Mouse (Mus musculus) left cerebral cortex, postnatal 36 days (tissue): ENCODE data around the gene Arap1. TPM values are rescaled to one million over a fixed set of nuclear protein-coding genes. Genes with fewer than 3 reads are reported as not detected.

Experiments
- DNase-seq, 2 experiments: peaks; one replicate each; pipeline ENCODE4 v3.0.0; 2021 to 2022; ENCODE audit warnings: low spot score in 2 of 2, mixed read lengths in 1 of 2
- intact Hi-C: fragments of 180-260 bp; cut with DNase I; formaldehyde crosslinking; loops from one replicate; pipeline ENCODE4 v1.15.1; 2025
- total RNA-seq, 2 experiments: library from RNA; stranded (reverse); gene quantifications; 2 replicates each; pipeline ENCODE4 v1.2.3; 2021

The Arap1 gene
- total RNA-seq, 2 experiments from 2014 or later: 16.5 to 17.6 TPM

DNA sequence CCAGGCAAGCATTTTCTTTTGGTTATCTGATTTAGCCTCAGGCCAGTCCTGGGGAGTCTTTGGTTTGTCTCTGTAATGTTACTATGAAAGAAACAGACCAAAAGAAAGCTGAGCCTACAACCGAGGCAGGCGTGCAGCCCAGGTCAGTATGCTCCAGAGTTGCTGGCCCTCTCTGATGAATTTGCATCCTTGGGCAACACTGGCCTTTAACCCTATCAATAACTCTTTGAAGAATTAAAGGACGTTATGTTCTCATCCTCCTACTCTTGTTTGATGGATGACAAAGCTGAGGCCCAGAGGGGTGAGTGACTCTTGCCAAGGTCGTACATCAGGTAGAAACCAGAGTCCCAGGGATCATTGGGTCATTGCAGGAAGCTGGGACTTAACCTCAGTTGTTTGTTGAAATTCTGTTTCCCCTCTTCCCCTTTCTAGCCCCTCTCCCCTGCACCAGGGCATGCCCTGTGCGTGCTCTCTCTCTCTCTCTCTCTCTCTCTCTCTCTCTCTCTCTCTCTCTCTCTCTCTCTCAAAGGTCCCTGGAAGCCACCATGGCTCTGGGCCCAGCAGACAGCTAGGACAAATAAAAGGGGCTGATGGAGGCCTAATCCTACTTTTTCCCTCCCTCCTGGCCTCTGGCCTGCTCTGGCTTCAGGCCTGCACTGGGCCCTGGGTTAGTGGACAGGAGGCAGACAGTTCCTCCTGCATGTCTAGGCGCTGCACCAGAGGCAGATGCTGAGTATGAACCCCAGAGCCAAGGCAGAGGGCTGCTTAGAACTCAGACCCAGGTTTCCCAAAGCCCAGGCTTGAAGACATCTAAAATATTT, 23.5 kb upstream of the Arap1 start:
- no peak for DNase-seq

DNA sequence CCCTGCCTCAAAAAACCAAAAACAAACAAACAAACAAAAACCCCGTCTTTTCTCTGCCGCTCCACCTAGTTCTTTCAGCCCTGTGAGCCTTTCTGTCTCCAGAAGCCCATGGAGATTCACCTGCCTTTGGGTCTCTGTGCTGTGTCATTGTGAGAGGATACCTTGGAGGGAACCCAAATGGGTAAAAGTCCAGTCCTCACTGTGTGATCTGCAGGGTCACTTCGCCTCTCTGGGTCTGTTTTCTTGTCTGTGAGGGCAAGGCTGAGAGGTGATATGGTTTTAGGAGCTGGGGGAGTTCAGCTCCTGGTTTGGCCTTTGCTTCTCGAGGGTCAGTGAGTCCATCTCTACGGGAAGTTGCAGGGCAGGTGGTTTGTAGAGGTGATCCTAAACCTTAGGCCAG, 21.9 kb upstream of the Arap1 start:
- intact Hi-C loops: no loop called here
- DNase-seq: no peak

More for the DNA sequence above, 23.5 kb upstream of the Arap1 start:
- intact Hi-C loops: no loop called here

DNA sequence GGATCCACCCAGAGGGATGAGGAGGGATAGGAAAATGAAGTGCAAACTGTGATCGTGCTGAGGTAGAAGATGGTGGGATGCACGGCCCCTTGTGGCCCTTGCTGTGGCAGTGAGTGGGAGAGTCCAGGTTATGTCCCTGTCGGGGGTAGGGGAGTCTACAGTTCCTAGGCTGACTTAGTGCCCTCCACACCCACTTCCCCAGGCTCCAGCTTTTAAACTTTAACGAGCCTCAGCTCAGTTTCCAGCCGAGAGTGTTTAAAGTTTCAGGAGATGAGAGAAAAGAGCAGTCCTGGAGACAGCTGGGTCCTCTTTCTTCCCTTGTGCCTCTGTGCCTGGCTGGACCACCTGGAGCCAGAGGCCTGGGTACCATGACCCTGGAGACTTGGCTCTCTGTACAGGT, 20.6 kb upstream of the Arap1 start:
- intact Hi-C loops: no loop called here
- no peak for DNase-seq

DNA sequence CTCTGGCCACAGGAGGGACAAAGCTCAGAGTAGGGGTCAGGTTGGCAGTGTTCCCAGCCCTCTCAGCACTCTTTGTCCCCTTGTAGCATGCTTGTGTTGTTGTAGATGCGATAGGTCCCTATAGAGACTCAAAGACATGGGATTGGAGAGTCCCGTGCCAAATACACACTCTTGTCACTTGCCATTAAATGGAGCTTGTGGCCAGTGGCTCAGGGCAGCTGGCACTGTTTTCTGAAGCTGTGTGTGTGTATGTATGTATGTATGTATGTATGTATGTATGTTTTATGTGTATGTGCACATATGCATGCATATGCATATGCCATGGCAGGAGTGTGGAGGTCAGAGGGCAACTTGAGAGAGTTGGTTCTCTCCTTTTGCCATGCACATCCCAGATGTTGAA, 20.1 kb upstream of the Arap1 start:
- no peak for DNase-seq
- intact Hi-C loops: no loop called here

GRCm38 (mm10) chr7:101328621-101329158, 19.2 kb upstream of the Arap1 start:
- intact Hi-C loops: no loop called here
- peak; percentile 70 to 77 for DNase-seq

GRCm38 (mm10) chr7:101329606-101330005, 18.3 kb upstream of the Arap1 start:
- no peak for DNase-seq
- intact Hi-C loops: no loop called here

DNA sequence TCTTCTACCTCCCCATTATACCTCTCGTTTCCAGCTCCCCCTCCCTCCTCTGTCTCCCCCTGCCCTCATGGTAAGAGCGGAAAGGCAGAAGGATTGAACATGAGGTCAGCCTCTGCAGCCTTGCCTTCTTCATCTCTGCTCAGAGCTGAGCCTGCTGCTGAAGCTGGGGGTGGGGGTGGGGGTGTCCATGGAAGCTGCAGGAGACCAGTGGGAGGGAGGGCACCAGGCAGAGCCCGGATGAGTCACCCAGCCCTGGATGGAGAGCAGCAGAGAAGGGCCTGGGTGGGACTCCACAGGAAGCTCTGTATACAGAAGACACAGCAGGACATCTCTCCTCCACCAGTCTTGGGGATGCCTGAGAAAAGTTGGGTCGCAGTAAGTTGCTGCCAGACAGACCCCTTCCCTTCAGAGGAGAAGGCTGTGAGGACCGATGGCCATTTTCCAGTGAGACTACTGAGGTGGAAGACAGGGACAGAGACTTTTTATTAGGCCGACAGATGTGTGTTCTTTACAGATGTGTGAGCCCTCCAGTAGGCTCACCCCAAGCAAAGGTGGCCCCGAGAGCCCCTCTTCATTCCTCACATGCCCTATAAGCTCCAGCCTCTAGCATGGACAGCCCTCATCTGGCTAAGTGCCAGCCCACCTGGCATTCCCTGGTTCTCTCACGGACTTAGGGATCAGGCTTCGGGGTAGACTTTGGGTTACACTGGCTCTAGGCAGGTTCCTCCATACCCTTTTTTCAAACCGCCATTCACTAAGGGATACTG, 17.6 kb upstream of the Arap1 start:
- DNase-seq: no peak
- intact Hi-C loops: no loop called here

DNA sequence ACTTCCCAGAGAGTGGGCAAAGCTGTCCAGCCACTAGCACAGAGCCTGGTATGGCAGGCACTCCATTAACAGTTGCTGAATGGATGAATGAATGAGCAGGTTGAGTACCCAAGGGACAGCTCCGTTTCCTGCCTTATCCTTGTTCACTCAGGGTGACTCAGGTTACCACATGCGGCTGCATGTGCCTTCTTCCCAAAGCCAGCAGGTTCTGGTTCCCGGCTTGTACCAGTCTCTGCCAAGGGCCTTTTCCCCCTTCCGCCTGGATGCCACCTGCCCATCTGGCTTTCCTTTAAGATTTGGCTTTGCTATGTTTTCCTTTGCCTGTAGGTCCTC, 17.1 kb upstream of the Arap1 start:
- no peak for DNase-seq
- intact Hi-C loops: no loop called here

GRCm38 (mm10) chr7:101332045-101332831, 15.6 kb upstream of the Arap1 start:
- intact Hi-C loops: no loop called here
- DNase-seq: no peak

- DNase-seq: no peak
- intact Hi-C loops: no loop called here
Observed at GRCm38 (mm10) chr7:101335228-101335627, 12.6 kb upstream of the Arap1 start.

DNA sequence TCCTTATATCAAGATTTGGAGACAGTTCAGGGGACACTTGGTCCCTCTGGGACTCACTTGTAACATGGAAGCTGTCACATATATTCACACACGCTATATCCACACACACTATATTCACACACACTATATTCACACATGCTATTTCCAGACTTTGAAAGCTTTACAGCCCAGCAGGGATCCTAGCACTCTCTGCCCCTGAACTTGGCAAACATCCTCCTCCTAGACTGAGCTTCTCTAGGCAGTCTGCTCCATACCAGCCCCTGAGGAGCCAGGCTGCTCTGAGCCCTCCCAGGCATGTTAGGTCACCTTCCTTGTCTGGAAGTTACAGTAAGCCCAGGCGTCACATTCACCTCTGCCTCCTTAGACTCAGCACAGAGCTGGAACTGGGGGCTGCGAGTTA, 11.2 kb upstream of the Arap1 start:
- intact Hi-C loops: no loop called here
- no peak for DNase-seq

- DNase-seq: no peak
- intact Hi-C loops: no loop called here
Observed at GRCm38 (mm10) chr7:101337401-101337800, 10.5 kb upstream of the Arap1 start.

DNA sequence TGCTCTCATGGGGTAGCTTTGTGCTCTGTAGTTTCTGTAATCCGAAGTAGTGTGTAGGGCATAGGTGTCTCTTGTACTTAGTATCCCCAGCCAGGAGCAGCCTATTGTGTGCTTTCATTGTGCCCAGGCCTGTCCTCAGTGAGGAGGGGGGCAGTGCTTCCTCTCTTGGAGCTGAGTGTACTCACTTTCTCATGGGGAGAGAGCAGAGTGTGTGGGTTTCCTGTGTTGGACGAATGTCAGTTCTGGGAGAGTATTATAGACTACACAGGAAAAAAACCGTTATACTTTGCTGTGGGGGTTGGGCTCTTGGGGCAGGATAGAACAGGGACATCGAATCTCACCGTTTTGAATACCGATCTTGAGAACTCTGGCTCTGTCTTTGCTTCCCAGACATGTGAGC, 6.5 kb upstream of the Arap1 start:
- intact Hi-C loops: no loop called here
- DNase-seq: no peak

GRCm38 (mm10) chr7:101343135-101343534, 4.7 kb upstream of the Arap1 start:
- intact Hi-C loops: no loop called here
- DNase-seq: no peak

DNA sequence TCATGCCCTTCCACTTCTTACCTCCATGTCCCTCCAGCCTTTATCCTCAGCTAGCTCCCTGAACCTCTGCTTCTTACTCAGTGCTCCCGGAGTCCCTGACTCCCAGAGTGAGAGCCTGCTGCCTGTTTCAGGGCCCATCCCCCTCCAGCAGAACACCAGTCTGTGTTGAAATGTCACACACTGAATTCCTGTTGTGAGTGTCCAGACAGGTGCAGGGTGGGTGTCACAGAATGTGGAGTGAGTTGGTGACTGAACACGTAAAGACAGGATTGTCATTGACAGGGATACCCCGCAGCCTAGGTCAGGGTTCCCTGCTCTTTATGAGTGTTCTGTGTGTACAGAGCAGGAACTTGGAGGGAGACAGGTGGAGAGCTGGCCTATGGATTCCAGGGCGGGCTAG, 3.0 kb upstream of the Arap1 start:
- intact Hi-C loops: no loop called here
- DNase-seq: no peak

DNA sequence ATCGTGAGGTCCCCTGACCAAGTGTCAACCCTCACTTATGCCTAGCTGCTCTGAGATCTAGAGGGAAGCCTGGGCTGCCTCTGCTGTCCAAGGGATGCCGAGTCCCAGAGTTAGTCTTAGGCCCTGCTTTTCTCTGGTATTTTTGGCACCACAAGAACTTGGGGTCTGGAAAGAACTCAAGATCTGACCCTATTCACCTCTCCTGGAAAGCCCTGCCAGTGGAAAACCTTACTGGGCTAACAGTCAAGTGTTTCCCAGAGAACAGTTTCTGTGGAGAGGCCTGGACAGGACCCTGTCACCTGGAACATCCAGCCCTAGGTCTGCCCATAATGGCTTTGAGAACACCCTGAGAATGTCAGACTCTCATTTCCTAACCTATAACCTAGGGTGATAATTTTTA, 876 bp upstream of the Arap1 start:
- intact Hi-C loops: no loop called here
- no peak for DNase-seq

GRCm38 (mm10) chr7:101348312-101348711, 445 bp downstream of the Arap1 start:
- intact Hi-C loops: no loop called here
- no peak for DNase-seq

- intact Hi-C loops: no loop called here
- DNase-seq: peak; percentile 23 to 28
Observed at GRCm38 (mm10) chr7:101349861-101350260, 2.0 kb downstream of the Arap1 start.

GRCm38 (mm10) chr7:101352404-101352803, 4.5 kb downstream of the Arap1 start:
- intact Hi-C loops: no loop called here
- no peak for DNase-seq

GRCm38 (mm10) chr7:101354423-101354822, 6.6 kb downstream of the Arap1 start:
- no peak for DNase-seq
- intact Hi-C loops: no loop called here
